Mouse (Mus musculus) G1E (cell line): ENCODE measurements around the gene Gcc2.

Experiments
- CTCF ChIP-seq: IDR thresholded peaks from 2 replicates; pipeline ENCODE4 v1.5.1; 2012; ENCODE audit warnings: low read depth, low read length, inconsistent platforms, mixed read lengths
- GATA1 ChIP-seq: IDR thresholded peaks from 2 replicates; pipeline ENCODE4 v1.6.1; 2012; ENCODE audit warnings: borderline replicate concordance, low read length, inconsistent platforms, mixed read lengths

DNA sequence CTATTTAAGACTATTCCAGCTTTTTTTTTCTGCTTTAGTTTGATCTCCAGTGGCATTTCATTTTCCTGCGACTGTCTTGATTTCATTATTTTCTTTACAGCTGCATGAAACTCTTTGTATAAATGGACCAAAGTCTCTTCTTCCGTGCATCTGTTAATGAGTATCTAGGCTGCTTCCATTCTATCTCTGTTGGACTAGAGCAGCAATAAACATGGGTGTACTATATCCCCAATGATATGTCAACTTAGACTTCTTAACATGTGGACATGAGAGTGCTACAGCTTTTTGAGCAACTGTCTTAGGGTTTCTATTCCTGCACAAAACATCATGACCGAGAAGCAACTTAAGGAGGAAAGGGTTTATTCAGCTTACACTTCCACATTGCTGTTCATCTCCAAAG is 51.6 kb downstream of the Gcc2 start:
- TF ChIP-seq CTCF (no peak), GATA1 (no peak)
